Mouse (Mus musculus): ENCODE measurements around the gene Aspscr1. TPM values are rescaled to one million over a fixed set of nuclear protein-coding genes. Genes with fewer than 3 reads are reported as not detected.

Gene Aspscr1
- total RNA-seq, 1 experiment from 2014 or later: 112 TPM

- no peak for DNase-seq
These were observed 10.8 kb downstream of the Aspscr1 start for GRCm38 (mm10) chr11:120683536-120683935.

DNA sequence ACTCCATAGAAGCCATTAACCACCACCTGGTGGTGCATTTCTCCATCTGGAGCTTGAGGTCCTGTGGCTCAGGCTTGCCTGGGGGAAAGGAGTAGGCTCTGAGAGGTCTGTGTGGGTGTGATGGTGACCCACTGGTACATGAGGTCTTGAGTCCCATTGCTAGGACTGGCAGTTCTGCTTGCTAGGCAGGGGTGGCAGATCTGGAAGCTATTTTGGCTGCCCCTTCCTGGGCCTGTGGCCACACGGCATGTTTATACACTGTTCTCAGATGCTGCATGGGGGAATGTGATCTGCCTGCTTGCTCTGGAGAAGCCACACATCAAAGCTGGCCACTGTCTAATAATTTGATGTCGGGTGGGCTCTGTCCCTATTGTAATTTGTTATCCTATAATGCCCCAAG lies 11.3 kb downstream of the Aspscr1 start:
- DNase-seq: no peak

- DNase-seq: no peak
These were observed 11.9 kb downstream of the Aspscr1 start for GRCm38 (mm10) chr11:120684660-120685059.

GRCm38 (mm10) chr11:120686650-120687272 lies 14.0 kb downstream of the Aspscr1 start:
- no peak for DNase-seq

GRCm38 (mm10) chr11:120689365-120689764 lies 16.6 kb downstream of the Aspscr1 start:
- DNase-seq: no peak

- DNase-seq: no peak
These were observed 19.8 kb downstream of the Aspscr1 start for GRCm38 (mm10) chr11:120692471-120693011.

DNA sequence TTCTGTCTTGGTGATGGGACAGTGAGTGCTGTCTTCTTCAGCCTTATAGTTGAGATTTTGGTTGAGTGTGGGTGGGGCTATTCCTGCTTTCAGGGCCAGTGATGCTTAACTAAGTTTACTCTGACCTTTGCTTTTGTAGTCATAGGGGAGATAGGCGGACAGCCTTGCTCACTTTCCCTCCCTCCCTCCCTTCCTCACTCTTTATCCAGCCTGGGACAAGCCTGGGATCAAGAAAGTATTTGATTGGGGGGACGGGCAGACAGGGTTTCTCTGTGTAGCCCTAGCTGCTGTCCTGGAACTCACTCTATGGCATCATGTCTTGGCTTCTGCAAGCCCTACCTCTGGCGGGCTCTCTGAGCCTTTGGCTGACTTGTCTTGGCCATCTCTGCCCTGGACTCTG lies 20.7 kb downstream of the Aspscr1 start:
- DNase-seq: no peak

GRCm38 (mm10) chr11:120695184-120695583 lies 22.4 kb downstream of the Aspscr1 start:
- peak; percentile 42 for DNase-seq

DNA sequence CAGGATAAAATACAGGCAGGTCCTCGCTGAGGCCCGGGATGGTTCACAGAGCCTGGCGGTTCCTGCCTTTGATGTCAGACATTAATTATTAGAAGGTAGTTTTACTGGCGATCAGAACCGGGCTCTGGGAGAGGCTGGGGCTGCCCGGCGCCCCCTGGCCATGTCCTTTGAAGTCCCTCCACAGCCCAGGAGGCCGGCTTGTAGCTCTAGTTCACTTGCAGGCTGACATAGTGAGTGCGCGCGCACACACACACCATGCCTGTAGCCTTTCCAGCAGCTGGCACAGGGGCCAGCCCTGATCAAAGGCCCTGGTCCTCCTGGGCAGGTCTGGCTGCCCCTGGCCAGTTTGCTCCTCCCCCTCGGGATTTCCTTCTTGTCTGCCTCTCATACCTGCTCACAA lies 22.9 kb downstream of the Aspscr1 start:
- no peak for DNase-seq

DNA sequence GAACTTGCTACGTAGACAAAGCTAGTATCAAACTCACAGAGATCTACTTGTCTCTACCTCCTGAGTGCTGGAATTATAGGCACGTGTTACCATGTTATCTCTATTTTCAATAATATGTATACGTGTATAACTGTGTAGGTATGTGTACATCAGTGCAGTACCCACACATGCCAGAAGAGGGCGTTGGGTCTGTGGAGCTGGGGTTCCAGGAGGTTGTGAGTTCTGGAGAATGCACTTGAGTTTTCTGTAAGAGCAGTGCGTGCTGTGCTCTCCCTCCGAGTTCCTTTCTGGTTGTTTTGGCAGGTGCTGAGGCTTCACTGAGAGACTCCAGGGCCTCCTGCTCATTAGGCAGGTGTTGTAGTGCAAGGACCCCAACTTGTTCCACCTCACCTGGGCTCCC lies 23.8 kb downstream of the Aspscr1 start:
- no peak for DNase-seq

- peak; percentile 73 for DNase-seq
These were observed 25.0 kb downstream of the Aspscr1 start for GRCm38 (mm10) chr11:120697741-120698140.

DNA sequence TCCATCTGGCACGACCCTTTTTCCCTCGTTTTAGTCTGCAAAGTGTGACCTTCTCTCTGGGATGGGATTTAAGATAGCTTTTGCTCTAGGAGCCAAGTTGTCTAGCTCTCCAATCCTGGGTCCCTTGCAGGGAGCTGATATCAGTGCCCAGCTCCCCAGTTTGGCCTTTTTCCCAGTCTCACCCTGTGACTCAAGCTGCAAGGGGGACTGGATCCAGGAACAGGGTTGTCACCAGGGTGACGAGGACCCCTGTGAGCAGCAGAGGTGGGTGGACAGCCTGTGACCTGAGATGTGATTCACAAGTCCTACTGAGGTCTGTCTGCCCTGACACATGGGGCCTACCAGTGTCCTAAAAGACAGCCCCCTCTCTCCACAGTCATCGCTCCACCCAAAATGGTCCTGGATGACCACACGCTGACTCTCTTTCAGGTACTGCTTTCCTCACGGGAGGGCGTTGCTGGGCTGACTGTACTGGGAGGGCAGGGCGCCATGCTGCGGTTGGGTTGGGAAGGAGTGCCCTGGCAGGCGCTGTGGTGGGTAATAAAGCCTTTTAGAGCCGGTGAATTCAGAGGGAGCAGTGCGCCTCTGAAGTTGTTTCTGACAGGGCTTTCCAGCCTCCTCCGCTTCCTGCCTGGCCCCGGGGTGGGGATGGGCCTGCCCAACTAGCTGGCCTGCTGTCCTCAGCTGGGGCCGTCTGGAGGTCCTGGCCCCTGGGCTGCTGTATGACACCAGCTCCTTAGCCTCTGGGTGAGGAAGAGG lies 31.1 kb downstream of the Aspscr1 start:
- DNase-seq: peak; percentile 62

GRCm38 (mm10) chr11:120704486-120705325 lies 31.9 kb downstream of the Aspscr1 start:
- no peak for DNase-seq

GRCm38 (mm10) chr11:120706120-120706519 lies 33.3 kb downstream of the Aspscr1 start:
- DNase-seq: no peak

GRCm38 (mm10) chr11:120707225-120707624 lies 34.5 kb downstream of the Aspscr1 start:
- no peak for DNase-seq

- no peak for DNase-seq
These were observed 35.2 kb downstream of the Aspscr1 start for GRCm38 (mm10) chr11:120707969-120708368.

GRCm38 (mm10) chr11:120709551-120709950 lies 36.8 kb downstream of the Aspscr1 start:
- DNase-seq: no peak

GRCm38 (mm10) chr11:120710672-120711071 lies 37.9 kb downstream of the Aspscr1 start:
- no peak for DNase-seq

DNA sequence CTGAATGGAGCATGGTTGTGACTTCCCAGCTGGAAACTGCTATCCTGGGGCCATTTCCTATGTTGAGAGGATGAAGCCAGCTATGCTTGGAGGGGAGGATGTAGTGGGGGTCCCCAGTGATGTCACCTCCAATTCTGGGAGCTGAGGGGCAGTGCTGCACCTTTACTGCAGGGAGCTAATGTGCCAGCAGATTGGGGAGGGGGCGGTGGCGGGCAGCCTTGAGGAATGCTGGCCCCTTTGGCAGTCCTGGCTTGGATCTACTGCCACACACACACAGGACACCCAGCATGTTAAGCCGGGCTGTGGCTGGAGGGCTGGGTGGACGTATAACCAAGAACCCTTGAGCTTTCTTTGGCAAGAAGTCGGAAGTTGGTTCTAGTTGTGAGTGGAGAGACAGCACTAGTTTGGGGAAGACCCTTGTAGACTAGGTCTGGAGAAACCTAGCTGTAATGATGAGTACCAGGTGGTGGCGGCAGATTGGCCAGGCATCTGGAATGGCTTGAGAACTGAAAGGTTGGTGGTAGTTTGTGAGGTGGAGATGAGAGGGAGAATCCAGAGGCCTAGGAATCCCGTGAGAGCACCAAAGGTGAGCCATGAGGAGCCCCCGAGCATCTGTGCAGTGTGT lies 39.3 kb downstream of the Aspscr1 start:
- DNase-seq: no peak

- DNase-seq: peak; percentile 74
These were observed 40.2 kb downstream of the Aspscr1 start for GRCm38 (mm10) chr11:120712771-120713568.

Measured in adrenal gland, postnatal 25 days (tissue).